Mouse (Mus musculus) kidney, adult 2 months (tissue): ENCODE data around the gene Pid1.

Source experiments
- CTCF ChIP-seq: fragments of 200-500 bp; conservative IDR thresholded peaks from 2 replicates; pipeline ENCODE4 v1.5.1; 2011; ENCODE audit warnings: low read depth, mild to moderate bottlenecking, control low read depth, low read length, moderate library complexity, mixed read lengths; ENCODE audit not compliant: insufficient read depth, insufficient read length
- POLR2A ChIP-seq: fragments of 200-500 bp; IDR thresholded peaks from one replicate; pipeline ENCODE4 v1.6.1; 2011; ENCODE audit warnings: low read depth, low read length, control low read depth

GRCm38 (mm10) chr1:84106756-84107155 lies 257.2 kb downstream of the Pid1 start:
- TF ChIP-seq POLR2A (no peak), CTCF (no peak)
